Mouse (Mus musculus) kidney, embryonic 15.5 days (tissue): ENCODE data around the gene Gins1. TPM values are rescaled to one million over a fixed set of nuclear protein-coding genes. Genes with fewer than 3 reads are reported as not detected.
"Not testable (repeated sequence)": the region's sequence is repeated elsewhere in the genome, so short reads cannot be mapped to it uniquely, and the experiment has no call there.

ENCODE experiments used
- ATAC-seq: fragments of 200-750 bp; cut with Nextera tagmentation; replicated peaks from 2 replicates; pipeline ENCODE4 v1.8.0; 2017; ENCODE audit warnings: moderate TSS enrichment; ENCODE audit not compliant: low FRiP score
- H3K27ac ChIP-seq: fragments of 300-500 bp; sonication (generic); 2 replicates; pipeline ENCODE4 v1.5.1; 2015; ENCODE audit warnings: mild to moderate bottlenecking, inconsistent platforms
- H3K27me3 ChIP-seq: fragments of 300-500 bp; sonication (generic); 2 replicates; pipeline ENCODE4 v1.6.1; 2015; ENCODE audit warnings: inconsistent platforms
- H3K36me3 ChIP-seq: fragments of 300-500 bp; sonication (generic); 2 replicates; pipeline ENCODE4 v1.6.1; 2015; ENCODE audit warnings: inconsistent platforms
- H3K4me1 ChIP-seq: fragments of 300-500 bp; sonication (generic); 2 replicates; pipeline ENCODE4 v1.6.1; 2015; ENCODE audit warnings: inconsistent platforms
- H3K4me2 ChIP-seq: fragments of 300-500 bp; sonication (generic); 2 replicates; pipeline ENCODE4 v1.6.1; 2015; ENCODE audit warnings: moderate library complexity, mild to moderate bottlenecking, inconsistent platforms
- H3K4me3 ChIP-seq: fragments of 300-500 bp; sonication (generic); replicated peaks from 2 replicates; pipeline ENCODE4 v1.5.1; 2015; ENCODE audit warnings: mild to moderate bottlenecking, inconsistent platforms
- H3K9ac ChIP-seq: fragments of 300-500 bp; sonication (generic); 2 replicates; pipeline ENCODE4 v1.6.1; 2015; ENCODE audit warnings: mild to moderate bottlenecking, inconsistent platforms
- H3K9me3 ChIP-seq: fragments of 300-500 bp; sonication (generic); replicated peaks from 2 replicates; pipeline ENCODE4 v1.6.1; 2016; ENCODE audit warnings: inconsistent platforms
- WGBS: fragments of 180-500 bp; shearing (Covaris S2); methylation state at CpG from one replicate; pipeline ENCODE4 v1.1.7; 2015; ENCODE audit warnings: mixed read lengths; 5-methylcytosine and 5-hydroxymethylcytosine counted together
- polyA plus RNA-seq: library from polyadenylated mRNA; unstranded; fragments of >200 nt; fragmentation: Nextera tagmentation; extraction: Ambion mirVana; gene quantifications from 2 replicates; pipeline ENCODE4 v1.2.1, GENCODE M21; 2015

The Gins1 gene
- polyA plus RNA-seq, 1 experiment from 2014 or later: 49.3 TPM

- H3K9me3 ChIP-seq, H3K4me3 ChIP-seq, H3K27me3 ChIP-seq, H3K27ac ChIP-seq, ATAC-seq, H3K4me1 ChIP-seq, H3K9ac ChIP-seq, H3K4me2 ChIP-seq: not testable (repeated sequence)
- H3K36me3 ChIP-seq: peaks cover 36% of the 10 kb centered on the region
- 89% methylated on average over 5 of the region's 5 CpGs for WGBS
Measured at GRCm38 (mm10) chr2:150947341-150947740, 42.1 kb downstream of the Gins1 start.

DNA sequence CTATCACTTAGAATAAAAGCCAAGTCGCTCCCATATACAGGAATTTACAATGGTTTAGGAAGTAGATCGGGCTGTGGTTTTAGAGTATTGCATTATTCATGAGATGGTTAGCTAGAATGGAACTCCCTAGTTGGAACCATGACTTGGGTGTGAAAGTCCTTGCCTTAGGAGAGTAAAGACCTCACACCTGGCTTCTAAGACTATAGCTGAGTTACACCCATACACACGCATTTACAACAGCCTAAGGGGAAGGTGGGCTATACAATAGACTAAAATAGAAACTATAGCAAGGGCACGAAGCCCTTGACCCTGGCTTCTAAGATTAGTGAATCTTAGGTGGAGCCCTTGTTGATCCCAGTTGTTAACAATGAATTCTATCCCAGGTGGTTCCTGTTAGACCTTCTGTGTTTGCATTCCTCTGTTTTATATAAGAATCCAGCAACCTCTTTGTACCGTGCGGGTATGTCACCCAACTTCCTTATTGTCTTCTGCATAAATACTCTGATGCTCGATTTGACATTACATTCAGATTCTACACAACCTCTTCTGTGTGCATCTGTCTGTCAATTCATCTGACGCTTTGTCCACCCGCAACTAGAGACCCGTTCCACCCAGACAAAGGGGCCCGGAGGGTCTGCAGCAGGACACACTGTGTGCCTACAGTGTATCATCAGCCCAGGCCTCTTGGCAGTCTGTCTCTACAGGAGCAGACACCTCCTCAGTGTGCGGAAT is 42.8 kb downstream of the Gins1 start:
- H3K9me3 ChIP-seq, ATAC-seq, H3K9ac ChIP-seq, H3K4me3 ChIP-seq, H3K27ac ChIP-seq, H3K4me1 ChIP-seq, H3K27me3 ChIP-seq, H3K4me2 ChIP-seq: not testable (repeated sequence)
- peaks cover 43% of the 10 kb centered on the region for H3K36me3 ChIP-seq
- 88% methylated on average over 12 of the region's 12 CpGs for WGBS

GRCm38 (mm10) chr2:150948786-150949185 is 43.6 kb downstream of the Gins1 start:
- WGBS: 75% methylated on average over 5 of the region's 5 CpGs

GRCm38 (mm10) chr2:150949652-150950051 is 44.5 kb downstream of the Gins1 start:
- WGBS: 83% methylated on average over 3 of the region's 3 CpGs
- Histone ChIP-seq H3K4me1 (no peaks in the 10 kb centered on the region), H3K9me3 (no peaks in the 10 kb centered on the region), H3K36me3 (peaks cover 52% of the 10 kb centered on the region), H3K9ac (no peak overlapping the region), H3K27ac (no peak overlapping the region), H3K4me3 (no peak overlapping the region), H3K27me3 (no peaks in the 10 kb centered on the region), H3K4me2 (no peak overlapping the region)
- no peak for ATAC-seq

More at GRCm38 (mm10) chr2:150948786-150949185, 43.6 kb downstream of the Gins1 start:
- no peaks in the 10 kb centered on the region for H3K9me3 ChIP-seq
- ATAC-seq: no peak
- no peaks in the 10 kb centered on the region for H3K4me1 ChIP-seq
- H3K4me2 ChIP-seq: no peak overlapping the region
- H3K27me3 ChIP-seq: no peaks in the 10 kb centered on the region
- no peak overlapping the region for H3K27ac ChIP-seq
- no peak overlapping the region for H3K9ac ChIP-seq
- H3K36me3 ChIP-seq: peaks cover 47% of the 10 kb centered on the region
- H3K4me3 ChIP-seq: no peak overlapping the region

GRCm38 (mm10) chr2:150950056-150950455 is 44.9 kb downstream of the Gins1 start:
- Histone ChIP-seq H3K4me2 (no peak overlapping the region), H3K4me1 (no peaks in the 10 kb centered on the region), H3K9me3 (no peaks in the 10 kb centered on the region), H3K27ac (no peak overlapping the region), H3K4me3 (no peak overlapping the region), H3K9ac (no peak overlapping the region), H3K36me3 (peaks cover 52% of the 10 kb centered on the region), H3K27me3 (no peaks in the 10 kb centered on the region)
- WGBS: 87% methylated on average over 6 of the region's 6 CpGs
- ATAC-seq: no peak

GRCm38 (mm10) chr2:150951201-150951600 is 46.0 kb downstream of the Gins1 start:
- ATAC-seq: no peak
- Histone ChIP-seq H3K9me3 (no peaks in the 10 kb centered on the region), H3K27me3 (no peaks in the 10 kb centered on the region), H3K4me1 (no peaks in the 10 kb centered on the region), H3K4me2 (no peak overlapping the region), H3K9ac (no peak overlapping the region), H3K4me3 (no peak overlapping the region), H3K36me3 (peaks cover 56% of the 10 kb centered on the region), H3K27ac (no peak overlapping the region)
- WGBS: 89% methylated on average over 2 of the region's 2 CpGs

- whole genome bisulfite sequencing: 41% methylated on average over 1 of the region's 1 CpGs
- no peak for ATAC-seq
- Histone ChIP-seq H3K4me3 (no peak overlapping the region), H3K9me3 (no peaks in the 10 kb centered on the region), H3K27me3 (no peaks in the 10 kb centered on the region), H3K36me3 (peaks cover 58% of the 10 kb centered on the region), H3K27ac (no peak overlapping the region), H3K4me2 (no peak overlapping the region), H3K9ac (no peak overlapping the region), H3K4me1 (no peaks in the 10 kb centered on the region)
Measured at GRCm38 (mm10) chr2:150955859-150956258, 50.7 kb downstream of the Gins1 start.

- Histone ChIP-seq H3K9ac (no peak overlapping the region), H3K27me3 (no peaks in the 10 kb centered on the region), H3K36me3 (peaks cover 45% of the 10 kb centered on the region), H3K9me3 (no peaks in the 10 kb centered on the region), H3K4me1 (no peaks in the 10 kb centered on the region), H3K4me3 (no peak overlapping the region), H3K4me2 (no peak overlapping the region), H3K27ac (no peak overlapping the region)
- WGBS: 86% methylated on average over 10 of the region's 10 CpGs
- no peak for ATAC-seq
Measured at GRCm38 (mm10) chr2:150959521-150959920, 54.3 kb downstream of the Gins1 start.

DNA sequence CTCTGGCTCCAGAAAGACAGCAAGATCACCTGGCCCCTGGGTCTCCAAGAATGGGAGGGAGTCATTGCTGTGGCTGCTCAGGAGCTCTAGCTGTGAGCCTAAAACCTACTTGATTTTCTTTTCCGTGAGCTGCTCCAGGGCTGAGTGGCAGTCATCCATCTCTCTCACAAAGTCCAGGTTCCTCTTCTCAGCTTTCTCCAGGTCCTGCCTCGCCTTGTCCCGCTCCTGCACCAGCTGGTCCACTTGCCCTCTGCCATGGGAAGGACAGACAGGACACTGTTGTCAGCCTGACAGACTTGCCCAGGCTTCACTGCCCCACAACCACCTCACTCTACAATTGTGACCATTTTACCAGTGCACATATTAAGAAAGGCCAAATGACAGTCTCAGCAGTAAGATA is 58.0 kb downstream of the Gins1 start:
- Histone ChIP-seq H3K36me3 (peaks cover 50% of the 10 kb centered on the region), H3K9me3 (no peaks in the 10 kb centered on the region), H3K27me3 (no peaks in the 10 kb centered on the region), H3K4me1 (no peaks in the 10 kb centered on the region), H3K9ac (no peak overlapping the region), H3K27ac (no peak overlapping the region), H3K4me3 (no peak overlapping the region), H3K4me2 (no peak overlapping the region)
- WGBS: 85% methylated on average over 3 of the region's 3 CpGs
- ATAC-seq: no peak

GRCm38 (mm10) chr2:150964641-150965040 is 59.4 kb downstream of the Gins1 start:
- Histone ChIP-seq H3K9me3 (no peaks in the 10 kb centered on the region), H3K36me3 (peaks cover 46% of the 10 kb centered on the region), H3K9ac (no peak overlapping the region), H3K4me2 (no peak overlapping the region), H3K27me3 (no peaks in the 10 kb centered on the region), H3K4me3 (no peak overlapping the region), H3K4me1 (no peaks in the 10 kb centered on the region), H3K27ac (no peak overlapping the region)
- 89% methylated on average over 3 of the region's 3 CpGs for WGBS
- no peak for ATAC-seq

DNA sequence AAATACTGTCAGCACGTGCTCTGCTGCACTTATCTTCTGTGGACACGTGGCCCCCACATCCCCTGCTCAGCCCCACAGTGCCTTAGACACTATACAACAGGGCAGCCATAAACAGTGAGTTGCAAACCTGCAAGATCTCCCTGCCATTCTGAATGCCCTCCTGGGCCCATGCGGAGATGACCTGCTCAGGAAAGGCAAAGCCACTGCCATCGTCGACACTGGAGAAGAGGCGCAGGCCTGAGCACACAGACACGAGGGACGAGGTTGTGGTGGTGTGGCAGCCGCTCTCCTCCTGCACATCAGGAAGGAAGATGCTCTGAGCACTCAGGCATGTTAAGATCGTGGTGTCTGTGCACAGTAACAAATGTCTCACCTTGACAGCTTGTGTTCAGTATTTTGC is 60.8 kb downstream of the Gins1 start:
- no peak for ATAC-seq

GRCm38 (mm10) chr2:150967491-150967890 is 62.3 kb downstream of the Gins1 start:
- Histone ChIP-seq H3K36me3 (peaks cover 57% of the 10 kb centered on the region), H3K27me3 (no peaks in the 10 kb centered on the region), H3K9me3 (no peaks in the 10 kb centered on the region), H3K4me1 (no peaks in the 10 kb centered on the region), H3K9ac (no peak overlapping the region), H3K27ac (no peak overlapping the region), H3K4me2 (no peak overlapping the region), H3K4me3 (no peak overlapping the region)
- WGBS: 91% methylated on average over 2 of the region's 2 CpGs
- ATAC-seq: no peak

More for the DNA sequence above, 60.8 kb downstream of the Gins1 start:
- Histone ChIP-seq H3K4me3 (no peak overlapping the region), H3K27me3 (no peaks in the 10 kb centered on the region), H3K27ac (no peak overlapping the region), H3K9ac (no peak overlapping the region), H3K4me2 (no peak overlapping the region), H3K4me1 (no peaks in the 10 kb centered on the region), H3K9me3 (no peaks in the 10 kb centered on the region), H3K36me3 (peaks cover 54% of the 10 kb centered on the region)
- 89% methylated on average over 10 of the region's 10 CpGs for WGBS

DNA sequence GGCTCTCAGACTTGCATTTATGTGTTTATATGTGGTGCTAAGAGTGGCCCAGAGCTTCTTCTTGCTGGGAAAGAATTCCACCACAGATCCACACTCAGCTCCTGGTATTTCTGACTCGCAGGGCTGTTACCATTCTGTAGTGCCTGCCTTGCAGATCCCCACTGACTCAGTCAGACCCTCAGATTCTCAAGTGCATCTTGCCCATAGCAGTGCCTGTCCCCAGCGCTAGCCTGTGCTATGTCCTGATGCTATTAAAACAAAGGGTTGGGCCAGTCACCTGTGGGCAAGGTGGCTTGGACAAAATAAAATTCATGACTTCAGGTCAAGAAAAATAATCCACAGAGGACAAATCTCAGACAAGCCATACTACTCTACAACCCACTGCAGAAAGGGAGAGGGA is 64.0 kb downstream of the Gins1 start:
- WGBS: 91% methylated on average over 2 of the region's 2 CpGs
- no peak overlapping the region for H3K4me3 ChIP-seq
- no peak overlapping the region for H3K4me2 ChIP-seq
- H3K27ac ChIP-seq: no peak overlapping the region
- no peaks in the 10 kb centered on the region for H3K27me3 ChIP-seq
- no peaks in the 10 kb centered on the region for H3K9me3 ChIP-seq
- H3K36me3 ChIP-seq: peaks cover 70% of the 10 kb centered on the region
- ATAC-seq: no peak
- no peak overlapping the region for H3K9ac ChIP-seq
- H3K4me1 ChIP-seq: no peaks in the 10 kb centered on the region
